Mouse (Mus musculus): ENCODE measurements at regions not wholly inside any gene's neighbourhood (a gene's known extent, or its start where the extent isn't known, plus 50 kb on each side); places are given as distances from the start of the nearest gene placed in this dataset.

DNA sequence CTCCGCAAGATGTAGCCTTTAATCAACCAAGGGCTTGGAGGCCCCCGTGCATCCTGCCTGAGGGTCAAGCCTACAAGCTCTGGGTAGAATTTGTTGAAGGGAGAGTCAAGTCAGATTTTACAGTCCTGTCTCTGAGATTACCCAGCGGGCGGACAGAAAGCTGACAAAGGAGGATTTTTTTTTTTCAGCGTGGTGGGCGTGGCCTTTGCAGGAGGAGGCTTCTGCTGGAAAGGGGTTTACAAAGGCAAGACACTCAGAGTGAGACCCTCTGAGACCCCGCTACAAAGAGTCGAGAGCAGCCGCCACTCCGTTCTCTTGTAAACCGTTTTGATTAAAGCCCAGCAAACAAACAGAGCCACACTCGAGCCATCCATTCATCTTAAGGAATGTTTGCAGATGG is 92.1 kb upstream of the Dynlrb2 start:
- H3K27ac ChIP-seq (ENCODE audit: insufficient read depth, low read depth, low read length, poor library complexity, severe bottlenecking), result no peak overlapping the region
- in situ Hi-C loops (cut with MboI; ENCODE audit: low sequenced_read_pairs in 2 of 2, unreplicated experiment in 2 of 2), result no loop called here
- H3K9ac ChIP-seq (ENCODE audit: insufficient read depth, low read depth, low read length, poor library complexity, severe bottlenecking), result no peak overlapping the region
- H3K4me1 ChIP-seq (ENCODE audit: control insufficient read depth in 2 of 2, insufficient read depth in 2 of 2, low read length in 2 of 2, poor library complexity in 1 of 2), result no peaks in the 10 kb centered on the region
- DNase-seq (ENCODE audit: low read depth, low spot score), result no peak
- H3K9me3 ChIP-seq (ENCODE audit: control insufficient read depth, insufficient read depth, low read depth, low read length), result no peaks in the 10 kb centered on the region
- no peaks in the 10 kb centered on the region for H3K36me3 ChIP-seq (ENCODE audit: control insufficient read depth, insufficient read depth, low read length, poor library complexity, severe bottlenecking)
- H3K4me3 ChIP-seq (ENCODE audit: insufficient read depth in 1 of 2, low read depth in 1 of 2, low read length in 2 of 2, poor library complexity in 1 of 2, severe bottlenecking in 1 of 2), result no peak overlapping the region
- TF ChIP-seq CHD2 (IDR thresholded peaks at IDR 0.05; ENCODE audit: low read depth, low read length) (no peak), HCFC1 (IDR thresholded peaks at IDR 0.05; ENCODE audit: borderline replicate concordance, insufficient read depth, low read length) (no peak), ZNF384 (IDR thresholded peaks at IDR 0.05; ENCODE audit: low read depth, low read length) (0 out of 2 replicates have a peak, but pooled peaks have one; percentile 31), MAFK (IDR thresholded peaks at IDR 0.05; ENCODE audit: insufficient read depth, low read depth, low read length) (no peak), ZC3H11A (IDR thresholded peaks at IDR 0.05; ENCODE audit: borderline replicate concordance, low read depth, low read length) (no peak)

DNA sequence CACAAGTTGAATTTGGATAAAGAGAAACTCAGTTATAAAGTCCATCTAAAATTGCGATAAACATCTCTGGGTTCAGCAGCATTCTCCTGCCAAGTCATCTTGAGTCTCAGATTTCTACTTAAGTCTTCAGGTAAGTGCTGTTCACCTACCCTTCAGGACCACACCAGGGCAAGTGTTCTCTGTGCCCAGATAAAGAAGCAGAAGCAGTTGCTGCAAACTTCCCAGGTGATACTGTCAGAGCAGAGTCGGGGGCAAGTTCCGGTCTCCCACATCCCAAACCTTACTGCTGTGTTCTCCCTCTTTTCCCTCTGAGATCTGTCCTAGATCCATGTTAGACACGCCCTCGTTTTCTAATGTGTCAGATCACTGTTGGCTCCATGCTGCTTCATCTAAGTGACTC is 94.7 kb upstream of the Dynlrb2 start:
- H3K27ac ChIP-seq (ENCODE audit: insufficient read depth, low read depth, low read length, poor library complexity, severe bottlenecking), result no peak overlapping the region
- H3K36me3 ChIP-seq (ENCODE audit: control insufficient read depth, insufficient read depth, low read length, poor library complexity, severe bottlenecking), result no peaks in the 10 kb centered on the region
- no peak for TF ChIP-seq CHD2 (IDR thresholded peaks at IDR 0.05; ENCODE audit: low read depth, low read length)
- TF ChIP-seq ZC3H11A (IDR thresholded peaks at IDR 0.05; ENCODE audit: borderline replicate concordance, low read depth, low read length), result no peak
- TF ChIP-seq MAFK (IDR thresholded peaks at IDR 0.05; ENCODE audit: insufficient read depth, low read depth, low read length), result no peak
- no peak for TF ChIP-seq HCFC1 (IDR thresholded peaks at IDR 0.05; ENCODE audit: borderline replicate concordance, insufficient read depth, low read length)
- TF ChIP-seq ZNF384 (IDR thresholded peaks at IDR 0.05; ENCODE audit: low read depth, low read length), result no peak
- H3K4me1 ChIP-seq (ENCODE audit: control insufficient read depth in 2 of 2, insufficient read depth in 2 of 2, low read length in 2 of 2, poor library complexity in 1 of 2), result no peaks in the 10 kb centered on the region
- no peak for DNase-seq (ENCODE audit: low read depth, low spot score)
- in situ Hi-C loops (cut with MboI; ENCODE audit: low sequenced_read_pairs in 2 of 2, unreplicated experiment in 2 of 2), result no loop called here
- no peaks in the 10 kb centered on the region for H3K9me3 ChIP-seq (ENCODE audit: control insufficient read depth, insufficient read depth, low read depth, low read length)
- H3K4me3 ChIP-seq (ENCODE audit: insufficient read depth in 1 of 2, low read depth in 1 of 2, low read length in 2 of 2, poor library complexity in 1 of 2, severe bottlenecking in 1 of 2), result no peak overlapping the region
- no peak overlapping the region for H3K9ac ChIP-seq (ENCODE audit: insufficient read depth, low read depth, low read length, poor library complexity, severe bottlenecking)

DNA sequence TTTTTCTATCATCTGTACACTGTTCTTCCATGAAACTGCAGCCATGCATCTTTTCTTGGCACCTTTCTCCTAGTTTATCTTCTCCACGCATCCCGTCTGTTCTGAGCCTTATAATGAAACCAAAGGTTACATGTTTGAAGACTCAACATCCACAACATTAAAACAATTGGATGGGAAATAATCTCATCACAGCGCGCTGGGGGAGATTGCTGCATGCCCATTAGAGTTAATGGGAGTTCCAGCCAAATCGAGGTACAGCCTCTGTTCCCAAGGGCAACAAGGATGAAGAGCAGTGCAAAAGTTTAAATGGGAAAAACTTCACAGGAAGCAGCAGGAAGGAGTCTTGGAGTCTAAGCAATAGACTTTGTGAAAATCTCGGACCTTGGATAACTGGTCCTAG is 95.8 kb upstream of the Dynlrb2 start:
- in situ Hi-C loops (cut with MboI; ENCODE audit: low sequenced_read_pairs in 2 of 2, unreplicated experiment in 2 of 2), result no loop called here
- Histone ChIP-seq H3K4me3 (ENCODE audit: insufficient read depth in 1 of 2, low read depth in 1 of 2, low read length in 2 of 2, poor library complexity in 1 of 2, severe bottlenecking in 1 of 2) (no peak overlapping the region), H3K9me3 (ENCODE audit: control insufficient read depth, insufficient read depth, low read depth, low read length) (no peaks in the 10 kb centered on the region), H3K27ac (ENCODE audit: insufficient read depth, low read depth, low read length, poor library complexity, severe bottlenecking) (no peak overlapping the region), H3K4me1 (ENCODE audit: control insufficient read depth in 2 of 2, insufficient read depth in 2 of 2, low read length in 2 of 2, poor library complexity in 1 of 2) (no peaks in the 10 kb centered on the region), H3K36me3 (ENCODE audit: control insufficient read depth, insufficient read depth, low read length, poor library complexity, severe bottlenecking) (no peaks in the 10 kb centered on the region), H3K9ac (ENCODE audit: insufficient read depth, low read depth, low read length, poor library complexity, severe bottlenecking) (no peak overlapping the region)
- no peak for DNase-seq (ENCODE audit: low read depth, low spot score)
- TF ChIP-seq ZC3H11A (IDR thresholded peaks at IDR 0.05; ENCODE audit: borderline replicate concordance, low read depth, low read length), result no peak
- TF ChIP-seq HCFC1 (IDR thresholded peaks at IDR 0.05; ENCODE audit: borderline replicate concordance, insufficient read depth, low read length), result no peak
- no peak for TF ChIP-seq MAFK (IDR thresholded peaks at IDR 0.05; ENCODE audit: insufficient read depth, low read depth, low read length)
- no peak for TF ChIP-seq ZNF384 (IDR thresholded peaks at IDR 0.05; ENCODE audit: low read depth, low read length)
- TF ChIP-seq CHD2 (IDR thresholded peaks at IDR 0.05; ENCODE audit: low read depth, low read length), result no peak

DNA sequence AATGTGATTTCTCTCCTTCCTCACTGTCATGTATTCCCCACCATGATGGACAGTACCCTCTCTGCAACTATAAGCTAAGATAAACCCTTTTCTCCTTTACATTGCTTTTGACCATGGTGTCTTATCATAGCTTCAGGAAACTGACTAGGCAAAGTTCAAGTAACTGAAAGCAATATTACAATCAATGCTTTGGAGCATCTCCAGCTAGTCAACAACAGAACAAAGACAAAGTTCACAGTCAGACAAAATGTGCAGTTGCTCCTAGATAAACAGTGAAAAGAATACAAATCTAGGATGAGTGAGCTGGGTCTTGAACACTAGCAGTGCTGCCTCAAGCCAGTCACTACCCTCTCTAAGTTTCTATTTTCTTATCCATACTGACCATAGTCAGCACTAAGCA is 100.2 kb upstream of the Dynlrb2 start:
- Histone ChIP-seq H3K9me3 (ENCODE audit: control insufficient read depth, insufficient read depth, low read depth, low read length) (no peaks in the 10 kb centered on the region), H3K27ac (ENCODE audit: insufficient read depth, low read depth, low read length, poor library complexity, severe bottlenecking) (no peak overlapping the region), H3K4me1 (ENCODE audit: control insufficient read depth in 2 of 2, insufficient read depth in 2 of 2, low read length in 2 of 2, poor library complexity in 1 of 2) (no peaks in the 10 kb centered on the region), H3K9ac (ENCODE audit: insufficient read depth, low read depth, low read length, poor library complexity, severe bottlenecking) (no peak overlapping the region), H3K36me3 (ENCODE audit: control insufficient read depth, insufficient read depth, low read length, poor library complexity, severe bottlenecking) (no peaks in the 10 kb centered on the region), H3K4me3 (ENCODE audit: insufficient read depth in 1 of 2, low read depth in 1 of 2, low read length in 2 of 2, poor library complexity in 1 of 2, severe bottlenecking in 1 of 2) (no peak overlapping the region)
- no peak for TF ChIP-seq ZNF384 (IDR thresholded peaks at IDR 0.05; ENCODE audit: low read depth, low read length)
- no peak for TF ChIP-seq HCFC1 (IDR thresholded peaks at IDR 0.05; ENCODE audit: borderline replicate concordance, insufficient read depth, low read length)
- no peak for TF ChIP-seq CHD2 (IDR thresholded peaks at IDR 0.05; ENCODE audit: low read depth, low read length)
- TF ChIP-seq MAFK (IDR thresholded peaks at IDR 0.05; ENCODE audit: insufficient read depth, low read depth, low read length), result no peak
- no peak for TF ChIP-seq ZC3H11A (IDR thresholded peaks at IDR 0.05; ENCODE audit: borderline replicate concordance, low read depth, low read length)
- in situ Hi-C loops (cut with MboI; ENCODE audit: low sequenced_read_pairs in 2 of 2, unreplicated experiment in 2 of 2), result no loop called here
- DNase-seq (ENCODE audit: low read depth, low spot score), result no peak

DNA sequence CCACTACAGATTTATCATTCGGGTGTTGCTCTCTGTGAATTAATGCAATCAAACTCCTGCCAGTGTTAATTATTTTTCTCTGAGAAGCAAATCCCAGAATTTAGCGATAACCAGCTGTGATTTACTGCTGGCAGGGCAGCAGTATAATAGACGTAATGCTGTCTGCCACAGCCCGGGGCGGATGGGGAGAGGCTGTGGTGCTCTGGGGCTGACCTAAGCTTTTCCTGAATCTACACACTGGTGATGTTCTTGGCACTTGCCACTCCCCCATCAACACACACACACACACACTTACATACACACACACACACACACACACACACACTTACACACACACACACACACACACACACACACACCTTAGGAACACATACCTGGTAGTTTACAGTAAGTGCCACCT is 101.4 kb upstream of the Dynlrb2 start:
- H3K4me3 ChIP-seq (ENCODE audit: insufficient read depth in 1 of 2, low read depth in 1 of 2, low read length in 2 of 2, poor library complexity in 1 of 2, severe bottlenecking in 1 of 2), result no peak overlapping the region
- DNase-seq (ENCODE audit: low read depth, low spot score), result no peak
- H3K4me1 ChIP-seq (ENCODE audit: control insufficient read depth in 2 of 2, insufficient read depth in 2 of 2, low read length in 2 of 2, poor library complexity in 1 of 2), result no peaks in the 10 kb centered on the region
- H3K27ac ChIP-seq (ENCODE audit: insufficient read depth, low read depth, low read length, poor library complexity, severe bottlenecking), result no peak overlapping the region
- H3K36me3 ChIP-seq (ENCODE audit: control insufficient read depth, insufficient read depth, low read length, poor library complexity, severe bottlenecking), result no peaks in the 10 kb centered on the region
- TF ChIP-seq CHD2 (IDR thresholded peaks at IDR 0.05; ENCODE audit: low read depth, low read length) (no peak), ZC3H11A (IDR thresholded peaks at IDR 0.05; ENCODE audit: borderline replicate concordance, low read depth, low read length) (no peak), HCFC1 (IDR thresholded peaks at IDR 0.05; ENCODE audit: borderline replicate concordance, insufficient read depth, low read length) (no peak), MAFK (IDR thresholded peaks at IDR 0.05; ENCODE audit: insufficient read depth, low read depth, low read length) (no peak), ZNF384 (IDR thresholded peaks at IDR 0.05; ENCODE audit: low read depth, low read length) (no peak)
- H3K9me3 ChIP-seq (ENCODE audit: control insufficient read depth, insufficient read depth, low read depth, low read length), result no peaks in the 10 kb centered on the region
- in situ Hi-C loops (cut with MboI; ENCODE audit: low sequenced_read_pairs in 2 of 2, unreplicated experiment in 2 of 2), result no loop called here
- no peak overlapping the region for H3K9ac ChIP-seq (ENCODE audit: insufficient read depth, low read depth, low read length, poor library complexity, severe bottlenecking)

All from ES-E14 (cell line).